Mouse (Mus musculus) cerebellum, adult 2 months (tissue): ENCODE results near the gene Sh3gl3.

Experiments used
- CTCF ChIP-seq: fragments of 200-500 bp; IDR thresholded peaks from 2 replicates; pipeline ENCODE4 v1.5.1; 2011; ENCODE audit warnings: low read depth, mild to moderate bottlenecking, control low read depth, low read length, moderate library complexity, borderline replicate concordance; ENCODE audit not compliant: insufficient read depth
- POLR2A ChIP-seq: fragments of 200-500 bp; IDR thresholded peaks from 2 replicates; pipeline ENCODE4 v1.6.1; 2011; ENCODE audit warnings: low read length, control low read depth, borderline replicate concordance; ENCODE audit not compliant: insufficient read depth

DNA sequence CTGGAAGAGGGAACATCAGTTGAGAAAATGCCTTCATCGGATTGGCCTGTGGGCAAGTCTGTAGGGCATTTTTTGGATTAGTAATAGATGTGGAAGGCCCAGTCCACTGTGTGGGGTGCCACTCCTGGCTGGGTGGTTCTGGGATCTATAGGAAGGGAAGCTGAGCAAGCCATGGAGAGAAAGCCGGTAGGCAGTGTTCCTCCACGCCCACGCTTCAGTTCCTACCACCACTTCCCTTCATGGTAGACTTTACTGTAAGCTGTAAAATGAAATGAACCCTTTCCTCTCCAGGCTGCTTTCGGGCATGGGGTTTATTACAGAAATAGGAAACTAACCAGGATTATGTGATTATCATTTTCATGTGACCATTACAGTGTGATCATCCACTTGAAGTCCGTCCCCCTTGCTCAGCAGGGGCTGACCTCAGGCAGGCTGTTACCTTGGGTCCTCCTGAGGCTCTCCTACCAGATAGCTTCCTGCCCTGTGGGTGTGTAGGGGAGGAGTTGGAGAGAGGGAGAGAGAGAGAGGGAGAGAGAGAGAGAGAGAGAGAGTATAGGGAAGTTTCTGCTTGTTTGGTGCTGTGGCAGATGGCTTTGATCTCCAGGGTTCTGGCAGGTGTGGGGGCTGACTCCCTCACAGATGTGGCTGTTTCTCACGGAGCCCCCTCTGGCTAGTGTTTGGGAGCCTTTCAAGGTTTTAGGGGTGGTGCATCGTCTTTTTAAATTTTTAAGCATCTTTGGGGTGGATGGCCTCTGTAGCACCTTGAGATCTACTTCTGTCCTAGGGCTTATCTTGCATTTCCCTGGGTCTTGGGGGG lies 67.0 kb downstream of the Sh3gl3 start:
- TF ChIP-seq CTCF (no peak), POLR2A (no peak)
